Mouse (Mus musculus): Measurements from ENCODE around the gene Pigb.

Pigb gene

GRCm38 (mm10) chr9:73045204-73045603 is 5.0 kb upstream of the Pigb start:
- no peak for DNase-seq

- peak; percentile 81 to 91 for DNase-seq
These were observed 4.2 kb upstream of the Pigb start, which contains the start of gene Rab27a for GRCm38 (mm10) chr9:73044146-73045079. Rab27a (plus strand) TSS chr9:73044854.

GRCm38 (mm10) chr9:73039222-73039945 is 794 bp downstream of the Pigb start:
- DNase-seq: peak; percentile 94

- DNase-seq: no peak
These were observed 6.8 kb downstream of the Pigb start for GRCm38 (mm10) chr9:73033406-73033805.

GRCm38 (mm10) chr9:73031421-73031820 is 8.8 kb downstream of the Pigb start:
- DNase-seq: no peak

- no peak for DNase-seq
These were observed 9.7 kb downstream of the Pigb start for GRCm38 (mm10) chr9:73030443-73030842.

DNA sequence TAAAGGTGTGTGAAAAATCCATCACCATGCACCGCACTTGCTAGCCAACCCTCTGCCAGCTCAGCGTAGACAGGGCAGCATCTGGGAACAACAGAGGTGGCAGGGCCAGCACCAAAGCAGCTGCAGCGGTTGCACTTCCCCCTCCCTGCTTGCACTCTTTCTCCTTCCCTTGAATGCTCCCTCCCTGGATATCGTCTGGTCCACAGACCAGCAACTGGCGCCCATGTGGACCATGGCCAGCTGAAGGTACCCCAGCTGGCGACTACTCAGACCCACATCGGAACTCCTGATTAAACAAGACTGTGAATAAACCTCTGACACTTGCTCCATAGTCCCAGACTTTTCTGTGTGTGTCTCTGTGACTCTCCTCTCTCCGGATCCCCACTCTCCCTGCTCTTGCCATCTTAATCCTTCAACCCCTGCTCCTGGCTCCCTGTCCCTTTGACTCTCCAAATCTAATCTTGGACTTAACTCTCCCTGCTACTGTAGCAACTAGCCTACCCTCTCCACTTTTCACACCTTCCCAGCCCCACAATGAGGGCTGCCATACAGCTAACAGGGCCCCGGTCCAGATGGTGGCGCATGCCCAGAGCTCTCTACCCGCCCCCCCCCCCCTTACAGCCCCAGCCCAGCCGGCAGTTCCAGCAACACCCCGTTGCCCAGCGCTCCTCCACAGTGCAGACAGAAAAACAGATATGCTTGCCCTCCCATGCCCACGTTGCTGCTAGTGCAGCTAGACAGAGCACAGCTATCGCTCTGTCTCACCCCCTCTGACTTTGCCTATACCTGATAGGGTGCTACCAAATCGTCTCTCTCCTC is 14.2 kb downstream of the Pigb start:
- DNase-seq: no peak

DNA sequence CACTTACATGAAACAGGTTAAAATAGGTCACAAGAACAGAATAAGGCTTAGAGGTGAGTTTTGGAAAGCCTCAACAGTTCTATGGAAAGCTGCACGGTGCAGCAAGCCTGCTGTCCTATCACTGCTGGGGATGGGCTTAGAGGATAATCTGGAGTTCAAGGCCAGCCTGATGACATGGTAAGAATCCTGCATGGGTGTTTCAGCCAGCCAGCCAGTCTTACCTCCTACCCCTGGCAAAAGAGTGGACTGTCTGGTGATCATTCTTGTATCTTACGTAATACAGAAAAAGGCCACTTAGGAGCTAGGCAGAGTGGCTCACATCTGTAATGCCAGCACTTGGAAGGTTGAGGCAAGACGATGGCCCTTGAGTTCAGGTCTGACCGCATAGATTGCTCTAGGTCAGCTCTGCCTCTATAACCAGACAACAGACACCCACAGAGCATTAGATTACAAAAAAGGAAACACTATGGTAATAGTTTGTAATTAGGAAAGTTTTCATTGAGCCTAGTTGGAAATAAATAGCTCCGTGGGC is 19.5 kb downstream of the Pigb start:
- DNase-seq: no peak

- peak; percentile 23 to 61 for DNase-seq
These were observed 20.3 kb downstream of the Pigb start for GRCm38 (mm10) chr9:73019841-73020240.

GRCm38 (mm10) chr9:73014724-73015123 is 25.5 kb downstream of the Pigb start:
- DNase-seq: no peak

DNA sequence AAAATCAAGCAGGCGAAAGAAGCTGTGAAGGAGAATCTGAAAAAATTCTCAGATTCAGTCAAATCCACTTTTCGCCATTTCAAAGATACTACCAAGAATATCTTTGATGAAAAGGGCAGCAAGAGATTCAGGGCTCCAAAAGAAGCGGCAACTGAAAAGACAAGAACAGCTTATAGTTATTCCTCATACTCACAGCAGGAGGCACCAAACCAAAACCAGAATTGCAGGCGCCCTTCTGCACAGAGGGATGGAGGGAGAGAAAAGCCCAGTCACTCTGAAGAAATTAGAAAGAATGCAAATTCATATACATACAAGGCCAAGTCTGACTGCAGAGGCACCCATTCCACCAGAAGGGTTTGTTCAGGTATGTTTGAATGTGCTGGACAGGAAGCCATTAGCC is 27.5 kb downstream of the Pigb start:
- DNase-seq: no peak

DNA sequence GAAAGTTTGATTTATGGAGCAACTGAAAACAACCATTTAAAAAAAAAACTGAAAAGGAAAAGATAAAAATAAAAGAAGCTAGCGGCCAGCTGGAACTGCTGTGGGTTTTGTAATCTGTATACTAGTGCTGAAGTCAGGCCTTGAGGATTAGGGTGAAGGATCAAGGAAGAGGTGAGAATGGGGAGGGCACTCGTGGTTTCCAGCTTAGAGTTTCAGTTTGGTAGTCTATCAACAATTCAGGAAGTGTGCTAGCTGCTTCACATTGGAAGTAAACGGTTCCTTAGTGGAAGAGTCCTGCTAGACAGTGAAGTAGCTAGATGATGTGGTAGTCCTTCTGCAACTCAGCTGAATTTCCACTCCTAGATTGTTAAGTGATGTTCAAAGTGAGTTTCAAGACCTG is 31.8 kb downstream of the Pigb start:
- DNase-seq: no peak

GRCm38 (mm10) chr9:73006175-73006574 is 34.0 kb downstream of the Pigb start:
- peak in 1 of 2 experiments; percentile 12 for DNase-seq

GRCm38 (mm10) chr9:73005106-73005505 is 35.1 kb downstream of the Pigb start:
- DNase-seq: no peak

DNA sequence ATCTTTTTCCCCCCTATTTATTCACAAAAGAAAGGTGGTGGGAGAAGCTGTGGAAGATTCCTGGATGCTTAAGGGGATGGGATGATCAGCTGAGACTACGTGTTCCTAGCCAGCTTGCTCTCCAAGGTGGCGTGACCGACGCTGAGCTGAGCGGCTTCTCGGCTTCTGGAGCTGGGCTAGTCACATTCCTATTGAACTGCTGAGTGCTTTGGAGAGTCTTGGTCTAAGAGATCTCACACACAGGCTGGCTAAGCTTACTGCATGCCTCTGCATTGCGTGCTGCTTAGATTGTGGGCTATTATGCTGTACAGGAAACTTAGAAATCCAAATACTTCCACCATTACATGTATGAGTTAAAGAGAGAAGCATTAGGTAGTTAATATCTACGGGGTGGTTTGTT is 36.1 kb downstream of the Pigb start:
- DNase-seq: peak in 1 of 2 experiments; percentile 42

GRCm38 (mm10) chr9:73002177-73002576 is 38.0 kb downstream of the Pigb start:
- no peak for DNase-seq

DNA sequence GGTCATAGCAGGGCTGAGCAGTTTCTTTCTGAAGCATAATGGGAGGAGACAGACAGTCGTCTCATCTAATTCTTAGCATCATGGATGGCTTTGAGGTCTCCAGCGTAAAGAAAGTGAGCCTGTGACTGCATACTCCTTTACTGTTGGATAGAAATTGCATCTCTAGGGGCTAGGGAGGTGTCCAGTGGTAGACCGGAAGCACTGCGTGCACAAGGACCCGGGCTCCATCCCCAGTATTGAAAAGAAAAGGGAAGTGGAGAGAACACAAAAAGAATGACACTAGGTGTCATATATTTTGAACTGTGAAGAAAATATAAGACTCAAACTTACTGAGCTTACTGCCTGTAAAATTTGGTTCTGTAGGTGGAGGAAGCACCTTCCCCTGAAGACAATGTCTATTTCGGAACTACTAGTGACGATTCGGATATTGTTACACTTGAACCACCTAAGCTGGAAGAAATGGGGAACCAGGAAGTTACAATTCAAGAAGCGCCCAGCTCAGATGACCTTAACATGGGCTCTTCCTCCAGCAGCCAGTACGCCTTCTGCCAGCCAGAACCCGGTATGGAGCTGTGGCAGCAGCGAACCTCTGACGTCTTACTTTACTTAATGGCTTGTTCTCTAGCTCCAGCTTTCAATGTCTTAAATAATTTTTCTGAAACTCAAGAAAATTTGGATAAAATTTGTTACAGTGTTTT is 38.7 kb downstream of the Pigb start:
- DNase-seq: no peak

DNA sequence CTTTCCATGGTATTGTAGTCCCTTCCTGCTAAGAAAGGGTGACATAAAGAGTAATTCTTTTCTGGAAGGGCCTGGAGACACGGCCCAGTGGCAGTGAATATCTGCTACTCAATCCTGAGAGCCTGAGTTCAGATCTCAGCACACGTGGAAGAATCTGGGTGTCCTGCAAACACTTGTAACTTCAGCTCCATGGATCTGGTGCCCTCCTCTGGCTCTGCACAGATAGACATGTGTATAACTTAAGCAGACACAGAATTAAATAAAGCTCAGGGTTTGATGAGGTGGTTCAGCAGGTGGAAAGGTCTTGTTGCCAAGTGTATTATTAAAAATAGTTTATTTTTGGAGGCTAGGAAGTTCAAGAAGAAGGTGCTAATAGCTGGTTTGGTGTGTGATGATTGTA is 39.7 kb downstream of the Pigb start:
- no peak for DNase-seq

GRCm38 (mm10) chr9:72996806-72997205 is 43.4 kb downstream of the Pigb start:
- DNase-seq: no peak

GRCm38 (mm10) chr9:72996167-72996566 is 44.0 kb downstream of the Pigb start:
- DNase-seq: no peak

DNA sequence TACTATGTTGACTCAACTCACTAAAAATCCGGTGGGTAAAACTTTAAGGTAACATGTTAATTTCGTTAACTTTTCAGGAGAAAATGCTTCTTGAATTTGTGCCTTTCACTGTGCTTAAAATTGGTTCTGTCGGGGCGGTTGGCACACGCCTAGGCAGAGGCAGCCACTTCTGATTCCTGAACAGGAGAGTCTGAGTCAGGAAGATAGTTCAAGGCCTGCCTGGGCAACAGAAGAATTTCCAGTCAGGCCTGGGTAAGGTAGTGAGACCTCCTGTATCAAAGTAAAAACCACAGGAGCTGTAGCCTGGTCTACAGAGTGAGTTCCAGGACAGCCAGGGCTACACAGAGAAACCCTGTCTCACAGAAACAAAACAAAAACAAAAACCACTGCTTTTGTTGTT is 47.6 kb downstream of the Pigb start:
- no peak for DNase-seq

DNA sequence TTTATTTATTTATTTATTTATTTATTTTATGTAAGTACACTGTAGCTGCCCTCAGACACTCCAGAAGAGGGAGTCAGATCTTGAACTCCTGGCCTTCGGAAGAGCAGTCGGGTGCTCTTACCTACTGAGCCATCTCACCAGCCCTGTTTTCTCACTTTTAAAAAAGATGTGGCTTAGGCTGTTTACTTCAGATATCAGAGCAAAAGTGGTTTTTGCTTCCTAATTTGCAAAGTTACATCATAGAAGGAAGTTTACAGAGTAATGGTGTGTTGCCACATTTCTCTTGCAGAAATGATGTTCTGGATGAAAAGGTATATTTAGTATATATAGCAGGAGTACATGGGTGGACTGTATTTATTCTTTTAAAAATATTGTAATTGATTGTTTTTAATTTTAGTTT is 48.8 kb downstream of the Pigb start:
- DNase-seq: no peak

Data from lung, postnatal 4 days (tissue).